ENCODE assay signal across 16 mouse cellular contexts in genomic region chr4:138574800-138575606, GRCm38 (mm10).
A peak's percentile ranks its signal among the peaks of the same experiment; 100 is the strongest.
DNase-seq lines count a peak whose midpoint lies in the region; ATAC-seq and TF ChIP-seq lines count a peak whose summit lies in the region.
"Had no signal": no experiment of that assay in that cellular context is flagged by ENCODE, and none has a peak within 500 bp of the region (broad histone marks: within the 10 kb centered on the region; RNA-seq: fewer than 3 reads in every experiment).

No protein-coding gene starts in this region.

- H3K4me3 ChIP-seq in forebrain, embryonic 11.5 days (ENCODE audit: low read depth, low read length), result no peak overlapping the region
- H3K4me3 ChIP-seq in forebrain, embryonic 12.5 days (replicated peaks), result no peak overlapping the region
- H3K4me3 ChIP-seq in CH12.LX (replicated peaks in 1 of 3; ENCODE audit: low read depth in 2 of 3, low read length in 2 of 3, poor library complexity in 1 of 3), result no peak overlapping the region
- no peak overlapping the region for H3K4me3 ChIP-seq in hindbrain, embryonic 14.5 days (replicated peaks; ENCODE audit: low read length)
- H3K4me3 ChIP-seq: embryonic facial prominence, embryonic 13.5 days; left cerebral cortex, adult 2 months; stomach, embryonic 15.5 days had no signal

- in situ Hi-C loops in CH12.LX (cut with MboI; ENCODE audit: low pct_ligation_motif_present, low pct_unique_long_range_greater_than_20kb, low sequenced_read_pairs), result no loop called here

- no peaks in the 10 kb centered on the region for H3K9me3 ChIP-seq in forebrain, embryonic 11.5 days (ENCODE audit: control insufficient read depth, low read length)
- H3K9me3 ChIP-seq in forebrain, embryonic 12.5 days, result no peaks in the 10 kb centered on the region
- H3K9me3 ChIP-seq in CH12.LX (replicated peaks; ENCODE audit: low read length), result peaks cover 4% of the 10 kb centered on the region
- no peaks in the 10 kb centered on the region for H3K9me3 ChIP-seq in hindbrain, embryonic 14.5 days (ENCODE audit: control insufficient read depth, low read length)
- H3K9me3 ChIP-seq: embryonic facial prominence, embryonic 13.5 days; stomach, embryonic 15.5 days had no signal

- H3K27ac ChIP-seq in forebrain, embryonic 11.5 days (ENCODE audit: low read depth, low read length), result no peak overlapping the region
- H3K27ac ChIP-seq in forebrain, embryonic 12.5 days, result no peak overlapping the region
- H3K27ac ChIP-seq in CH12.LX (ENCODE audit: insufficient read depth, low read depth), result no peak overlapping the region
- 0 out of 2 replicates have a peak overlapping the region, but pooled peaks have one; percentile 35 for H3K27ac ChIP-seq in hindbrain, embryonic 14.5 days
- H3K27ac ChIP-seq: embryonic facial prominence, embryonic 13.5 days; left cerebral cortex, adult 2 months; stomach, embryonic 15.5 days had no signal

- no peak for TF ChIP-seq CTCF in CH12.LX (conservative IDR thresholded peaks at IDR 0.05 in 1 of 2, IDR thresholded peaks at IDR 0.05 in 1 of 2; ENCODE audit: low read depth in 2 of 2, low read length in 2 of 2)

- no peak overlapping the region for H3K9ac ChIP-seq in forebrain, embryonic 11.5 days (ENCODE audit: low read length)
- H3K9ac ChIP-seq in forebrain, embryonic 12.5 days, result no peak overlapping the region
- no peak overlapping the region for H3K9ac ChIP-seq in CH12.LX (ENCODE audit: insufficient read depth, low read depth)
- H3K9ac ChIP-seq in hindbrain, embryonic 14.5 days, result no peak overlapping the region
- H3K9ac ChIP-seq: embryonic facial prominence, embryonic 13.5 days; stomach, embryonic 15.5 days had no signal

- no peak for TF ChIP-seq EP300 in CH12.LX (IDR thresholded peaks at IDR 0.05; ENCODE audit: low read length)

- no peaks in the 10 kb centered on the region for H3K27me3 ChIP-seq in forebrain, embryonic 11.5 days (ENCODE audit: control insufficient read depth, insufficient read depth, low read length)
- H3K27me3 ChIP-seq in forebrain, embryonic 12.5 days, result peaks cover 7% of the 10 kb centered on the region; the same call in 1 of the 2 replicates
- peaks cover 71% of the 10 kb centered on the region for H3K27me3 ChIP-seq in CH12.LX (replicated peaks)
- no peaks in the 10 kb centered on the region for H3K27me3 ChIP-seq in hindbrain, embryonic 14.5 days (ENCODE audit: control insufficient read depth, insufficient read depth, low read length)
- H3K27me3 ChIP-seq: stomach, embryonic 15.5 days had no signal

- H3K4me1 ChIP-seq in forebrain, embryonic 11.5 days (replicated peaks; ENCODE audit: control insufficient read depth, insufficient read depth, low read length), result no peaks in the 10 kb centered on the region; the same call in 1 of the 2 replicates
- peaks cover 10% of the 10 kb centered on the region for H3K4me1 ChIP-seq in forebrain, embryonic 12.5 days
- peaks cover 8 to 9% of the 10 kb centered on the region in 2 experiments; a peak in 2 of 4 replicates for H3K4me1 ChIP-seq in CH12.LX (ENCODE audit: control insufficient read depth in 1 of 2, insufficient read depth in 2 of 2)
- H3K4me1 ChIP-seq in hindbrain, embryonic 14.5 days (replicated peaks; ENCODE audit: control insufficient read depth, insufficient read depth, low read length), result peaks cover 4% of the 10 kb centered on the region; the same call in 1 of the 2 replicates
- H3K4me1 ChIP-seq: embryonic facial prominence, embryonic 13.5 days had no signal

- 76% methylated on average over 13 of the region's 13 CpGs for WGBS in forebrain, embryonic 11.5 days
- 74% methylated on average over 13 of the region's 13 CpGs for WGBS in forebrain, embryonic 12.5 days
- WGBS in hindbrain, embryonic 14.5 days, result 50% methylated on average over 13 of the region's 13 CpGs

- H3K36me3 ChIP-seq in forebrain, embryonic 11.5 days (ENCODE audit: control insufficient read depth, insufficient read depth, low read length), result no peaks in the 10 kb centered on the region
- H3K36me3 ChIP-seq in forebrain, embryonic 12.5 days (replicated peaks), result no peaks in the 10 kb centered on the region
- H3K36me3 ChIP-seq in CH12.LX (replicated peaks in 1 of 2; ENCODE audit: control insufficient read depth in 1 of 2, insufficient read depth in 1 of 2, low read length in 1 of 2), result no peaks in the 10 kb centered on the region
- no peaks in the 10 kb centered on the region for H3K36me3 ChIP-seq in hindbrain, embryonic 14.5 days (replicated peaks; ENCODE audit: control insufficient read depth, insufficient read depth)
- H3K36me3 ChIP-seq: embryonic facial prominence, embryonic 13.5 days; stomach, embryonic 15.5 days had no signal

- no peak for TF ChIP-seq POLR2A in CH12.LX (IDR thresholded peaks at IDR 0.05; ENCODE audit: low read depth, low read length)

- H3K79me2 ChIP-seq in CH12.LX (replicated peaks; ENCODE audit: control insufficient read depth, extremely low read depth, insufficient read depth, poor library complexity, severe bottlenecking), result no peaks in the 10 kb centered on the region

- TF ChIP-seq RAD21 in CH12.LX (IDR thresholded peaks at IDR 0.05; ENCODE audit: low read depth, low read length), result no peak

- no peak overlapping the region for H3K4me2 ChIP-seq in forebrain, embryonic 11.5 days (ENCODE audit: low read depth, low read length, severe bottlenecking)
- H3K4me2 ChIP-seq in forebrain, embryonic 12.5 days, result no peak overlapping the region
- H3K4me2 ChIP-seq in CH12.LX (ENCODE audit: insufficient read depth, low read depth, poor library complexity, severe bottlenecking), result no peak overlapping the region
- H3K4me2 ChIP-seq in hindbrain, embryonic 14.5 days (replicated peaks), result no peak overlapping the region
- H3K4me2 ChIP-seq: embryonic facial prominence, embryonic 13.5 days; stomach, embryonic 15.5 days had no signal

- peak; percentile 54 for DNase-seq in forebrain, embryonic 11.5 days (ENCODE audit: low spot score)
- DNase-seq in CH12.LX (ENCODE audit: extremely low read depth), result peak; percentile 6
- peak; percentile 32 for DNase-seq in hindbrain, embryonic 14.5 days (ENCODE audit: low spot score)
- DNase-seq in kidney, postnatal 10 days, result peak; percentile 76
- DNase-seq in gastrocnemius, postnatal 10 days, result no peak
- DNase-seq: adrenal gland, adult 8-10 months; cerebellum, adult 8-10 months; liver; lung, postnatal 14 days; right cerebral cortex, postnatal 14 days had no signal

- ATAC-seq in forebrain, embryonic 11.5 days (replicated peaks; ENCODE audit: low FRiP score), result no peak
- ATAC-seq in forebrain, embryonic 12.5 days (ENCODE audit: low FRiP score), result no peak
- 0 out of 2 replicates have a peak, but pooled peaks have one; percentile 34 for ATAC-seq in hindbrain, embryonic 14.5 days (ENCODE audit: low FRiP score)
- no peak for ATAC-seq in inflammation-experienced regulatory T-cells, adult 6 months
- ATAC-seq in granulocyte monocyte progenitor cell, adult 5-6 weeks (replicated peaks; ENCODE audit: poor library complexity, severe bottlenecking), result no peak

- dilution Hi-C loops in CH12.LX (cut with MboI; ENCODE audit: extremely low pct_ligation_motif_present, extremely low pct_unique_long_range_greater_than_20kb, low sequenced_read_pairs), result no loop called here

TF ChIP-seq in CH12.LX, 34 proteins besides CTCF, POLR2A, EP300 and RAD21:
- no peak for TF ChIP-seq PAX5 (IDR thresholded peaks at IDR 0.05; ENCODE audit: low read length)
- TF ChIP-seq IRF4 (IDR thresholded peaks at IDR 0.05; ENCODE audit: low read depth, low read length), result no peak
- no peak for TF ChIP-seq MAZ (IDR thresholded peaks at IDR 0.05; ENCODE audit: low read depth, low read length)
- TF ChIP-seq POLR2AphosphoS2 (IDR thresholded peaks at IDR 0.05; ENCODE audit: low read depth, low read length), result no peak
- TF ChIP-seq ZC3H11A (IDR thresholded peaks at IDR 0.05; ENCODE audit: low read depth, low read length), result no peak
- TF ChIP-seq ZKSCAN1 (IDR thresholded peaks at IDR 0.05; ENCODE audit: borderline replicate concordance, low read depth, low read length), result no peak
- no peak for TF ChIP-seq HCFC1 (IDR thresholded peaks at IDR 0.05; ENCODE audit: low read depth, low read length)
- no peak for TF ChIP-seq E2F4 (IDR thresholded peaks at IDR 0.05; ENCODE audit: insufficient replicate concordance, low read depth, low read length)
- TF ChIP-seq RCOR1 (conservative IDR thresholded peaks at IDR 0.05; ENCODE audit: low read depth, low read length), result no peak
- TF ChIP-seq MEF2A (IDR thresholded peaks at IDR 0.05; ENCODE audit: borderline replicate concordance, low read depth, low read length), result no peak
- no peak for TF ChIP-seq USF2 (conservative IDR thresholded peaks at IDR 0.05; ENCODE audit: low read depth, low read length)
- TF ChIP-seq TCF12 (IDR thresholded peaks at IDR 0.05; ENCODE audit: low read depth, low read length), result no peak
- TF ChIP-seq TBP (conservative IDR thresholded peaks at IDR 0.05; ENCODE audit: low read depth, low read length), result no peak
- no peak for TF ChIP-seq SIN3A (IDR thresholded peaks at IDR 0.05; ENCODE audit: low read length)
- no peak for TF ChIP-seq ETS1 (conservative IDR thresholded peaks at IDR 0.05; ENCODE audit: low read depth, low read length)
- no peak for TF ChIP-seq SMC3 (IDR thresholded peaks at IDR 0.05; ENCODE audit: low read depth, low read length)
- no peak for TF ChIP-seq MAFK (IDR thresholded peaks at IDR 0.05; ENCODE audit: insufficient replicate concordance, low read length)
- no peak for TF ChIP-seq NRF1 (IDR thresholded peaks at IDR 0.05; ENCODE audit: low read depth, low read length)
